Mouse (Mus musculus) spleen, adult 18-20 months (tissue): ENCODE measurements around the gene Fzd7.

Source experiments
- DNase-seq, 2 experiments: peaks; one replicate each; pipeline ENCODE4 v3.0.0; 2022; ENCODE audit warnings: mixed read lengths in 2 of 2

Fzd7 gene

DNA sequence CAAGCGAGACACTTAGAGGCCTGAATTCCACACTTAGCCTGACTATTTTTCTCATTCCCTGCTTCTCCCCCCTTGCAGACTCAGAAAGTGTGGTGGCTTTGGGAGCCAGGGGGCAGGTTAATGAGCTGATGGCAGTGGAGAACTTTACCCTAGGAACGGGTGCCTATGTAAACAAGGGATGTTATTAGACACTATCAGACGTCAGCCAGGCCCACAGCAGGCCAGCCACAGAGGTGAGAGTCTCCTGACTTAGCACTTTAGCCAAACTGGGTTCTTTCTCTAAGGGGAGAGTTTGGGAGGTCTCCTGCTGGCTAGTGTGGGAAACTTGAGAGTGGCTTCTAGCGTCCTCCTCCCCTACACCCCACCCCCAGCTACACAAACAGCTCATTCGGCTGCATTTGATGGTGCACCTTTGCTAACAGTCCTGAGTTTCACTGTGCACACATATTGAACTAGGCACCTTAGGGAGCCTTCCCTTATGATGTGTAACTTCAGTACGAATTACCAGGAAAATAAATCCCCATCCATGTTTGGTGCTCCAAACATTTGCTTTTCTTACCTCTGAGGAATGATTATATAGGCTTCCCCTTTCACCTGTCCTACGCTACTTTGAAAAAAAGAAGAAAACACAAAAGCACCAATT lies 21.6 kb downstream of the Fzd7 start:
- no peak for DNase-seq

DNA sequence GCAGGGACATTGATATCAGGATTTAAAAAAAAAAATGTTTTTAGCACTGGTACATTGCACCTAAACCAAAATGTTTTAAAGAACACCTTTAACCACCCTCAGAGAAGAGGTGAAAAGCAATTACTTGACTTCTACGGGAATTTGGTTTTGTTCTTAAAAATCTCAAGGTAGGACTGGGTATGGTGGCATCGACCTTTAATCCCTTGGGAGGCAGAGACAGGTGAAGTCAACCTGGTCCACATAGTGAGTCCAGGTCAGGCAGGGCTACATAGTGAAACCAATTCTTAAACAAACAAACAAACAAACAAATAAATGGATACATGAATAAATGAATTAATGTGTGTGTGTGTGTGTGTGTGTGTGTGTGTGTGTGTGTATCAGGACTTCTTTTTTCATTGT lies 22.1 kb downstream of the Fzd7 start:
- no peak for DNase-seq

DNA sequence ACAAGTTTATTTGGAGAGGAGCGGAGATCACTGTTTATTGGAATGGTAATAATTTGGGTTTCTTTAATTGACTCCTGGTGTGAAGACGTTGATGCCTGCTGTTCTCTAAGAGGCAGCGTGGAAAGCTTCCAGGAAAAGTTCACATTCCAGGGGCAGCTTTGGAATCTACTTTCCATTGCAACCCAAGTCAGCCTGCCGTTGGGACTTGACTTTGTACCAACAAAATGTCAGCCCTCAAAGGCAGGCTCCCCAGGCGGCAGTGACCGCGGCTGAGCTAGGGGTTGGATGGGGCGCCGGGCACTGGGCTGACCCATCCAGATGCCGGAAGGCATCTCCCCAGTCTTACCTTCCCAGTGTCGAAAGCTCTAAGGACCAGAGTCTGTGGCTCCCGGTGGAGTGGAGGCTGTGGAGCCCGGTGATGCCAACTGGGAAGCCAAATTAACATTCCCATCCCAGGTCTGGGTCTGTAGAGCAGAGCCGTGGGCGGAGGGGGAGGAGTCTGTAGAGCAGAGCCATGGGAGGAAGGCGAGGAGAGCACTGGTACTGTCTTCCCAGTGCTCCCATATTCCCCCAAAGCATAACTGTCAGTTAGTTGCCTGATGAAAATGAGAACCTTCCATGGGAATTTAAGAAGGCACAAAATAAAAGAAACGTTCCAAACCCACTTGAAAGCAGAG lies 26.4 kb downstream of the Fzd7 start:
- no peak for DNase-seq

DNA sequence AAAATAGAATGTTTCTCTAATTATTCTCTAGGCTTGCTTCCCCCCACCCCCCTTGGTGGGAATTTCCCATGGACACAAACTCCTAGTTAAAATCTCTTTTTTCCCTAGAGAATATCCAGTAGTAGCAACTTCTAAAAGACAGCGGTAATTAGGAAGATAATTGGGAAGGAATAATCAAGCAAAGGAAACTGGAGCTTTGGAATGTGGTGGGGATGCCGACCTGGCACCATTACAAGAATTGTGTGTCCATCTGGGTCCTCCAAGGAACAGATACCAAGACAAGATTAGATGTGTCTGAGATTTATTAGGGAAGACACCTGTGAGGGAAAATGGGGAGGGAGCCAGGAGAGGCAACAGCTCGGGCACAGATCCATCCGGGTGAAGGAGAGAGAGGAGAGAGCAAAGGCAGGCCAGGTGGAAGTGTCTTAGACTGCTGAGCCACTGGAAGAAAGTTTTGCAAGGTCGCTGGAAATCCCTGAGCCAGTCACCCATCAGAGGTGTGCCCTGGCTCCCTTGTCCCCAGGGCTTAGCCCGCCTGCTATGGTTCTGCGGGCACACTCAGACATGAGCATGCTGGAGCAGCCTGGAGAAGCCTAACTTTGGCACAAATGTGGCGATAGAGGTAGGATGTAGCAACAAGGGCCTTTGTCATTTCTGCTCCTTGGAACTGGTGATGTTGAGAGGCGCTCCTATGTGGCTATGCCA lies 29.5 kb downstream of the Fzd7 start:
- no peak for DNase-seq

DNA sequence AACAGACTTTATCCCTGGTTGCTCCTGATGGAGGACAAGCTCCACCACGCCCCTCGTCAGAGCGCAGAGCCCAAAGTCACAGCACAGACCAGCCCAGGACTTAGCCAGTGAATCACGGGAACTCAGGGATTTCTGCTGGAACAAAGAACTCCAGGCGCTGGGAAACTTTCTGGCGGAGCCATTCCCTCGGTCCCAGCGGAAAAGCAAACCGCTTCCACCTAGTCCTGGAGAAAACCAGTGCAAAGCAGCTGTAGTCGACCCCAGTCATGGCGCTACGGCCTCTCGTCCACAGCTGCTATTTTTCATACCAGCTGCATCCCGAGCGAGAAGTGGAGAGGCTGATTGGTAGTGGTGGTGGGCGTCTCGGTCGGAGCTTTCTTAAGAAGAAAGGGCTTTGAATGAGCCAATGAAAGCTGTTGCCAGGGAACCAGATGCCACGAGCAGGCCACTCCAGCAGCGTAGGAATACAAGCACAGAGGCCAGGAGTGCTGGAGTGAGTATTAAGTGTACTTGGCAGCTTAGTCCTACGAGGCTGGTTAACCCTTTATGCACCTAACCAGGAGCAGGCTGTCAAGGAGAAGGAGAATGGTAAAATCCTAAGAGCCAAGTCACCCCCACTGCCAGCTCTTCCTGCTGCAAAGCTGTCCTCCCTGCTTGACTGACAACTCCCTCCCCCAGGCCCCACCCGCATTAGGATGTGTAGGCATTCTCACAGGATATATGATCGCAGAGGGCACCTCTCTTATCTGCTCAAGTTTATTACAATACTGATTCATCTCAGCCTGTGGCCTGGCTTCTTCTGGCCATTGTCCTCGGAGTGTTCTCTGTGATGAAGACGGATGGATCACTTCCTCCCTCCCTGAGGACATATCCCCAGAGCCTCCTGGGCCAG lies 34.0 kb downstream of the Fzd7 start, which contains the start of gene Gm973:
Gene Gm973 (plus strand): TSS at position 239 of the 892 bp plus-strand sequence.
- DNase-seq, result no peak

DNA sequence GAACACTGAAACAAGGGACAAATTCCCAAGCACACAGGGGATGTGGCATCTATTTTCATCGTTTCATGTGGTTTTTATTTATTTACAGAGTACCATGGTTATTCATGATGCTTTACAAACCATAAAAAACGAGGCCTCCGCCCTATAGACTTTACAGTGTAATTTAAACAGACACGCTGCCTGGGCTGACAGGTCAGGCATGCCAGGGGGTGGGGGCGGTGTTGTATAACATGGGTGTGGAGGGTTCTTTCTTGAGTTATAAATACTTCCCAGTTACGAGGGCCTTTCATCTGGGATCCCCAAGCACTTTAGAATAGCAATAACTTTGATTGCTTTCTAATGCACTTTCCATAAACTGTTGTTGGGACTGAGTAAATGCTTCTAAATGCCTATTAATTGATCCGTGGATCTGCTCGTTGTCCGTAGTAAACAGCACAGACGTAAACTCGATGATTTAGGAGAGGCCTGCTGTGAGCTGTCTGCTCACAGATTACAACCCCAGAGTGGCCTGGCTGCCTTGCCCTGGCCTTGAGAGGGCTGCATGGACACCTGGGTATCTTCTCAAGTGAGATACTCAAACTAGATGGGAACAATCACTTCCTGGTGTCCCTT lies 38.1 kb downstream of the Fzd7 start:
- DNase-seq, result no peak

DNA sequence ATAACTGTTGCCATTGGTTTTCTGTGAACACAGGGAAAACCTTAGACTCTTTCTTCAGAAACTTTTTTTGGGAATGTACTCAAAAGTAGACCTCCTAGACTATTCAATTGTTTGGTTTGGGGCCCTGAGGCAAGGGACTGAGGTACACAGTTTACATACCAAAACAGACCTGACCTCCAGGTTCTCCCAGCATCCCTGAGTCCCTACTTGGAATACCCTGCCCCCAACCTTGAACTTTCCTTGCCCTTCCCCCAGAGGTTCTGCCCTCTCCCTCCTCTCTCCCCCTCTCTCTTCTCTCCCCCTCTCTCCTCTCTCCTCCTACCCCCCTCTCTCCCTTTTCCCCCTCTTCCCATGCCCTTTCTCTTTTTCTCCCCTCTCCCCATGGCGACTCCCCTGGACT lies 40.2 kb downstream of the Fzd7 start:
- no peak for DNase-seq

DNA sequence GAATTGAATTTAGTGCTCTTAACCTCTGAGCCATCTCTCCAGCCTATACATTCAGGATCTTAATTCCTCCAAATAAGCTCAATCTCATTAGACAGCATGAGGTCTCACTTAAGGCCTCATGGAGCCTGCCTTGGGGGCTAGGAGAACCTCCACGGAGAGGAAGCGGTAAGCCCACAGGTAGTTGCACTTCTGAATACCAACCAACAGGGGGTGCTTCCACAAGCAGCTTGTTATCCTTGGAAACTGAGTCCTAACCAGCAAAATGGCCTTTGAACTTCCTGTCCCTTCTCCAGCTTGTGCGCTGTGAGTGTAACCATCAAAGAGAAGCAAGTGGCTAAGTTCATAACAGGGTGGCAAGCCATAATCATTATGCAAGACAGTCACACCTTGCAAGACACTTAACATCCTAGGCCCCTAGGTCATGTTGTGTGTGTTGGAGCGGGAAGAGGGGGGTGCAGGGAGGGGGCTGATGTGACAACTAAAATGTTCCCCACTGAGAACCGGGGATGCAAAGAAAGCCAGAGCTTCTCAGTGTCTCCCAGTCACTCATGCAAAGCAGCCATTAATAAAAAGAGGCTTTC lies 41.2 kb downstream of the Fzd7 start:
- no peak for DNase-seq

DNA sequence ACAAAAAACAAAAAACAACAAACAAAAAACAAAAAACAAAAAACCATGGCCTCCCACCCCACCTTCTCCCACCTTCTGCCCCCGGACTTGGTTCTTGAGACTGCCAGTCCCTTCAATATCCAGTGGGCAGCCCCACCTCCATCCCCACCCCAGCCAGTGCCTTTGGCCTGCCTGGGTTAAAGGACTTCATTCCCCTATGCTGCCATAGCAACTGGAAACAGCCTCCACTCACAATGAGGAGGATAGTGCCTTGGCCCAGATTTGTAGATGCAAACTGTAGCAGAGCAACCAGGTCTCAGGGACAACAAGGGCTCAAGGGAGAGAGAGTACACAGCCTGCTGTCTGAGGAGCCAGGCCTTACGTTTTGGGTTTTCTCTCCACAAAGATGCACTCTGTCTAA lies 41.8 kb downstream of the Fzd7 start:
- no peak for DNase-seq

DNA sequence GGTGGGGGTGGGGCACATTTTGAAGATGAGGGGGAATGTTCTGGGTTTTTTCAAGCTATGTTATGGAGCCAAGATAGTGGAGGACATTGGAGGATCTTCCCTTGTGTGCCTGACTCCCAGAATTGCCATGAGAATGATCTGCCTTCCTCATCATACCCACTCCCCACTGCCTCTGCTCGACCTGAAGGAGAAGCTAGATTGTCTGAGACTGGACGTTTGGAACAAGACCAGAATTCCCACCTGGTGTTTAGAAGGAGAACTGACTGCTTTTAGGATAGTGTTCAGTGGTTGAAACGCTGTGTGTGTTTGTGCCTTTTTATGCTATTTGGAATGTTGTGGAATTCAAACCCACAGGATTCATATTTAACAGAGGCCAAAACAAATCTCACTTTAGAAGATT lies 42.5 kb downstream of the Fzd7 start:
- no peak for DNase-seq

DNA sequence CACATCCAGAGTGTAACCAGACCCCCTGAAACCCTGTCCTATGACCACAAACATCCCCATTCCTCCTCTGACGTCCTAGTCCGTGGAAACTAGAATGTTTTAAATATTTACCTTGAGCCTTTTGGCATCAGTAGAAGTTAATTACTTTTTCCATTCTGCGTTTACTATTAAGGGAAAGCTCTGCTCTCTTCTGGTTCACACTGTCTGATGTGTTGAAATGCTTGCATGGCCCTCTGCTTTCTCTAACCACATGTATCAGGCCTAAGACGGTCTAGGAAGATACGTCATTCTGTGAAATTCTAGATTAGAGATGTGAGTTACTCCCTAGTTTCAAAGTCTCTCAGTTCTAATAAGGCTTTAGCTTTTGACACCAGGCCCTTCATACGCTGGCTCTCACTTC lies 45.0 kb downstream of the Fzd7 start:
- no peak for DNase-seq

DNA sequence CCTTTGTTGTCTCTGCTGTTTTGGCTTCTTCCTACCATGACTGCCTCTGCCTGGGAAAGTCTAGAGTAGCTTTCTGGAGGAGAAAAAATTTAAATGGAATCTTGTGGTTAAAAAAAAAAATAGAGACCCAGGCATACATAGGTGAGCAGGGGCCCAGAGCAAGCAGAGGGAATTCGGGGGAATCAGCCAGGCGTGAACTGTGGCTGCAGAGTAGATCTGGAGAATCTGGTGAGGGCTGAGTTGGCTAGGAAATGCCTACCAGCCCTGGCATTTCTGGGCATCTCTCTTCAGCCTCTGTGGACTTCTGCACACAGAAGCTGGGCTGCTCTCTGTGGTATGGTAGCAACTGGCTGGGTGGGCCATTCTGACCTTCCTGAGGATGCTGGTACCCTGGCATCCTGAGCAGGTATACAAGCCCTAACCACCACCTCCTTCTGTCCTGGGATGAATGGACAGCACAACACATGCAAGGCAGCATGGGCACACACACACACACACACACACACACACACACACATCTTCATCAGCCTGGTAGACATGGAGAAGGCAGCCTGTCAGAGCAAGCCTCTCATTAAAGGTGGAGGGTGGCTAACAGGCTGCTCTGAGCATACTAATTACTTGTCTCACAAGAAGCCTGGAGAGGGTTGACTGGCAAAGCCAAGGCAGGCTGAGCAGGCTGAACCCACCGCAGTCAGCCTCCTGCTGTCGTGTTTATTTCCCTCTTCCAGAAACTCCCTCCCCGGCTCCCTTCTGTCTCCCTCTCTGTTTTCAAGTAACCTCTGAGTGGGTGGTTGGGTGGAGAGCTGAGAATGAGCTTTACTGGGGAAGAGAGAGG lies 53.0 kb downstream of the Fzd7 start:
- no peak for DNase-seq
